Mouse (Mus musculus) forebrain, embryonic 13.5 days (tissue): ENCODE results near the gene Mylk. TPM values are rescaled to one million over a fixed set of nuclear protein-coding genes. Genes with fewer than 3 reads are reported as not detected.

Experiments
- ATAC-seq: fragments of 200-750 bp; cut with Nextera tagmentation; 2 replicates; pipeline ENCODE4 v1.8.0; 2017
- H3K27ac ChIP-seq: fragments of 300-500 bp; sonication (generic); 2 replicates; pipeline ENCODE4 v1.5.1; 2015; ENCODE audit warnings: inconsistent platforms, mild to moderate bottlenecking, moderate library complexity
- H3K27me3 ChIP-seq: fragments of 300-500 bp; sonication (generic); 2 replicates; pipeline ENCODE4 v1.6.1; 2015; ENCODE audit warnings: mild to moderate bottlenecking, inconsistent platforms
- H3K36me3 ChIP-seq: fragments of 300-500 bp; sonication (generic); 2 replicates; pipeline ENCODE4 v1.6.1; 2015; ENCODE audit warnings: mild to moderate bottlenecking, inconsistent platforms; ENCODE audit not compliant: poor library complexity, severe bottlenecking
- H3K4me1 ChIP-seq: fragments of 300-500 bp; sonication (generic); 2 replicates; pipeline ENCODE4 v1.6.1; 2015; ENCODE audit warnings: inconsistent platforms
- H3K4me2 ChIP-seq: fragments of 300-500 bp; sonication (generic); 2 replicates; pipeline ENCODE4 v1.6.1; 2015; ENCODE audit warnings: inconsistent platforms, mild to moderate bottlenecking, moderate library complexity
- H3K4me3 ChIP-seq: fragments of 300-500 bp; sonication (generic); 2 replicates; pipeline ENCODE4 v1.5.1; 2015; ENCODE audit warnings: mild to moderate bottlenecking, inconsistent platforms
- H3K9ac ChIP-seq: fragments of 300-500 bp; sonication (generic); 2 replicates; pipeline ENCODE4 v1.6.1; 2015; ENCODE audit warnings: mild to moderate bottlenecking, inconsistent platforms
- H3K9me3 ChIP-seq: fragments of 300-500 bp; sonication (generic); replicated peaks from 2 replicates; pipeline ENCODE4 v1.6.1; 2016; ENCODE audit warnings: inconsistent platforms
- WGBS: fragments of 180-500 bp; shearing (Covaris S2); methylation state at CpG from one replicate; pipeline ENCODE4 v1.1.7; 2015; 5-methylcytosine and 5-hydroxymethylcytosine counted together
- polyA plus RNA-seq: library from polyadenylated mRNA; unstranded; fragments of >200 nt; fragmentation: Nextera tagmentation; extraction: Ambion mirVana; gene quantifications from 2 replicates; pipeline ENCODE4 v1.2.1, GENCODE M21; 2015

Mylk gene
- polyA plus RNA-seq, 1 experiment from 2014 or later, result 3.7 TPM

- 3% methylated on average over 9 of the region's 10 CpGs for WGBS
- peak; percentile 58; the same call in 1 of the 2 replicates for ATAC-seq
- H3K36me3 ChIP-seq, result no peaks in the 10 kb centered on the region
- peaks cover 3% of the 10 kb centered on the region; the same call in 1 of the 2 replicates for H3K27me3 ChIP-seq
- H3K9me3 ChIP-seq, result no peaks in the 10 kb centered on the region
- no peak overlapping the region for H3K27ac ChIP-seq
- peaks cover 15% of the 10 kb centered on the region for H3K4me1 ChIP-seq
- H3K4me2 ChIP-seq, result peak overlapping the region; percentile 53
- H3K4me3 ChIP-seq, result peak overlapping the region; percentile 17
- peak overlapping the region; percentile 47; the same call in 1 of the 2 replicates for H3K9ac ChIP-seq
Measured at GRCm38 (mm10) chr16:35000923-35001560, 256.0 kb downstream of the Mylk start.

DNA sequence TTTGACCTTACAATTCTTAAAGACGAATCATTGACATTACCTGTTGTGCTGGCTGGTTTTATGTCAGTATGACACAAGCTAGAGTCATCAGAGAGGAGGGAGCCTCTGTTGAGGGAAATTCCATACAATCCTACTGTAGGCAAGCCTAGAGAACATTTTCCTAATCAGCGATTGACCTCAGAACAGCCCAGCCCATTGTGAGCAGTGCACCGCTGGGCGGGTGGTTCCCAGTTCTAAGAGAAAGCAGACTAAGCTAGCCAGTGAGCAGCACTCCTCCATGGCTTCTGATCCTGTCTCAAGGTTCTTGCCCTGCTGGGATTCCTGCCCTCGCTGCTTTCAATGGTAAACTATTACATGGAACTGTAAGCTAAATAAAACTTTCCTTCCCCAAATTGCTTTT lies 259.3 kb downstream of the Mylk start:
- peaks cover 3% of the 10 kb centered on the region; the same call in 1 of the 2 replicates for H3K27me3 ChIP-seq
- no peak overlapping the region for H3K27ac ChIP-seq
- no peak overlapping the region for H3K4me3 ChIP-seq
- ATAC-seq, result no peak
- H3K36me3 ChIP-seq, result no peaks in the 10 kb centered on the region
- H3K9ac ChIP-seq, result no peak overlapping the region
- 67% methylated on average over 5 of the region's 5 CpGs for WGBS
- peaks cover 13% of the 10 kb centered on the region for H3K4me1 ChIP-seq
- H3K4me2 ChIP-seq, result no peak overlapping the region
- H3K9me3 ChIP-seq, result no peaks in the 10 kb centered on the region

GRCm38 (mm10) chr16:35004756-35005155 lies 259.7 kb downstream of the Mylk start:
- Histone ChIP-seq H3K27me3 (peaks cover 3% of the 10 kb centered on the region; the same call in 1 of the 2 replicates), H3K9ac (no peak overlapping the region), H3K4me3 (no peak overlapping the region), H3K9me3 (no peaks in the 10 kb centered on the region), H3K27ac (no peak overlapping the region), H3K36me3 (no peaks in the 10 kb centered on the region), H3K4me2 (no peak overlapping the region), H3K4me1 (peaks cover 13% of the 10 kb centered on the region)
- ATAC-seq, result no peak
- WGBS, result 87% methylated on average over 2 of the region's 2 CpGs

DNA sequence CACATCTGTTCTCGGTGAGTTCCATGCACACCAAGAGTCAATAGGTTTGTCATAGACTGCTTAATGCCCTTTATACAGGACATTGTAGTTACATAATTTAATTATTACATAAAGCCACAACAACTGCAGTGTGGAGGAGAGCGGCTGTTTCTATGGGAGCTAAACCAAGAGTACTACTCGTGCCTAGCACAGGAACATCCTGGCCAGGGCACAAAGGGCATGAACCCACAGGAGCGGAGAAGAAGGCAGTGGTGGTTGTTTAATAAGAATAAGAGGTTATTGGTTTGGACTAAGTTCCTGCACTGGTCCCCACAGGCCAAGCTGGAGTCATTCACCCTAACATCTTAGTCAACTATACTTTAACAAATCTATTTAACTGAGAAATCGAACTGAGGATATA lies 261.2 kb downstream of the Mylk start:
- no peak overlapping the region for H3K4me3 ChIP-seq
- no peaks in the 10 kb centered on the region for H3K27me3 ChIP-seq
- ATAC-seq, result no peak
- no peaks in the 10 kb centered on the region for H3K9me3 ChIP-seq
- H3K36me3 ChIP-seq, result no peaks in the 10 kb centered on the region
- no peak overlapping the region for H3K27ac ChIP-seq
- no peak overlapping the region for H3K4me2 ChIP-seq
- H3K9ac ChIP-seq, result no peak overlapping the region
- H3K4me1 ChIP-seq, result peaks cover 8% of the 10 kb centered on the region
- 81% methylated on average over 5 of the region's 5 CpGs for WGBS

DNA sequence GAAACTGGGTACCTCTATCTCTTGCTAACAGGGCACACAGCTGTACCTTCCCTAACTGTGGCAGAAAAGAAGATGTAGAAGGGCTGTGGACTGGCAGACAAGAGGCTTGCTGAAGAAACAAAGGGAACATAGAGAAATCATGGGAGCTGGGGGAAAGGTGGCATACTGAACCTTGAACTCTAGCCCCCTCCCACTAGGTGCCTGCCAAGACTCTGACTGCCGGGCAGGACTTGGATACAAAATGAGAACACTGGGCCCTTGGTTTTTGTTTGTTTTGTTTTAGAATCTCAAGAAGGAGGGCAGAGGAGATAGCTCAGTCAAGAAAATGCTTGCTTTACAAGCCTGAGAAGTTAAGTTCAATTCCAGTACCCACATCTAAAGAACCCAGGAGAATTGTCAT lies 262.4 kb downstream of the Mylk start:
- WGBS, result 52% methylated on average over 1 of the region's 1 CpGs
- no peak overlapping the region for H3K4me2 ChIP-seq
- ATAC-seq, result no peak

DNA sequence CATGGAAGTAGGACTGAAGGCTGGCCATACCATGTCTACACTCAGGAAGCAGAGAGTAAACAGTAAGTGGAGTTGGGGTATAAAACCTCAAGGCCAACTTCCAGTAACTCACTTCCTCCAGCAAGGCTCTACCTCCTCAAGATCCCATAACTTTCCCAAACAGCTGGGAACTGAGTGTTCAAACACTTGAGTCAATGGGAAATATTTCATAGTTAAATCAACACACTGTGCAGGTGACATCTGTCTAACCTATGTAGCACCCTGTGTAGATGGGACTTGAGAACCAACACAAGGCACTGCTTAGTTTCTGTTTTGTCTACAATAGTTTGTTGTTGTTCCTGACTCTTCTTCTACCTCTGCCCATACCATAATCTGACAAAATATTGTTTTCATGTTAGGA lies 263.4 kb downstream of the Mylk start:
- H3K27ac ChIP-seq, result no peak overlapping the region
- no peak for ATAC-seq
- no peak overlapping the region for H3K4me3 ChIP-seq
- H3K4me2 ChIP-seq, result no peak overlapping the region
- no peaks in the 10 kb centered on the region for H3K9me3 ChIP-seq
- no peaks in the 10 kb centered on the region for H3K4me1 ChIP-seq
- H3K9ac ChIP-seq, result no peak overlapping the region
- H3K27me3 ChIP-seq, result no peaks in the 10 kb centered on the region
- no peaks in the 10 kb centered on the region for H3K36me3 ChIP-seq

More for the DNA sequence above, 262.4 kb downstream of the Mylk start:
- no peak overlapping the region for H3K27ac ChIP-seq
- no peaks in the 10 kb centered on the region for H3K4me1 ChIP-seq
- H3K4me3 ChIP-seq, result no peak overlapping the region
- H3K36me3 ChIP-seq, result no peaks in the 10 kb centered on the region
- H3K27me3 ChIP-seq, result no peaks in the 10 kb centered on the region
- H3K9ac ChIP-seq, result no peak overlapping the region
- H3K9me3 ChIP-seq, result no peaks in the 10 kb centered on the region

DNA sequence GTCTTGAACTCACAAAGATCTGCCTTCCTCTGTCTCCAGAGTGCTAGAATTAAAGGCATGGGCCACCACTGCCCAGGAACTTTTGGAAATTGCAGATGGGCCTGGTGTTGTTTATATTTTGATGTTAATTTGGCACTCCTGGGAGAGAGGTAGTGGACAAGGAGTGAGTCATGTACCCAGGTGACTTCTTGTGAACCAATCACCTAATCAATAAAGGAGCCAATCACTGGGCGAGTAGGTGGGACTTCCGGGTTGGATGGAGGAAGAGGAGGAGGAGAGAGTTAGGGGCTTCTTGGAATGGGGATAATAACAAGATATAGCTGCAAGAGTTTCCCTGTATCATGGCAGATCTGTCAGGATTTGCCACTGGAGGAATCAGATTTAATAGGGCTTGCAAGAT lies 268.5 kb downstream of the Mylk start:
- H3K27ac ChIP-seq, result no peak overlapping the region
- no peaks in the 10 kb centered on the region for H3K9me3 ChIP-seq
- no peaks in the 10 kb centered on the region for H3K36me3 ChIP-seq
- no peaks in the 10 kb centered on the region for H3K4me1 ChIP-seq
- no peak overlapping the region for H3K4me3 ChIP-seq
- WGBS, result 90% methylated on average over 2 of the region's 2 CpGs
- no peak for ATAC-seq
- H3K9ac ChIP-seq, result no peak overlapping the region
- no peak overlapping the region for H3K4me2 ChIP-seq
- peaks cover 21% of the 10 kb centered on the region for H3K27me3 ChIP-seq

DNA sequence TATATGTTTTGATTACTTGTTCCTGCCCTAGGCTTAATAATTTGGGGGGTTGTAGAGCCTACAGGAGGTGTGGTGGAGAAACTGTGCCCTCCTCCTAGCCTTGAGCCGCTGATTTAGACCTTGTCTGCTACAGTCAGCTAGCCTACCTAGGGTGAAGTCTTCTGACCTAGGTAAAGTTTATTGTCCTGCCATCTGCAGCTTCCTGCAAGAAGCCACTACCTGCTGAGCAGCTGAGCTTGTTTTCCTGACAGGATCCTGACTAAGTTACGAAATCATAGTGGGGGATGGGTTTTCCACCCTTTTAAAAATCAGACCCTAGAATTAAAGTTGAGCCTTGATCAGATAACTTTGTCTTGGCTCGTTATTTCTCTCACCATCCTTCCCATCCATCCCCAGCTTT lies 271.5 kb downstream of the Mylk start:
- no peak overlapping the region for H3K4me3 ChIP-seq
- no peak overlapping the region for H3K27ac ChIP-seq
- H3K9ac ChIP-seq, result no peak overlapping the region
- no peak for ATAC-seq
- H3K27me3 ChIP-seq, result peaks cover 44% of the 10 kb centered on the region
- no peaks in the 10 kb centered on the region for H3K4me1 ChIP-seq
- H3K4me2 ChIP-seq, result no peak overlapping the region
- H3K9me3 ChIP-seq, result no peaks in the 10 kb centered on the region
- WGBS, result 73% methylated on average over 3 of the region's 3 CpGs
- no peaks in the 10 kb centered on the region for H3K36me3 ChIP-seq

DNA sequence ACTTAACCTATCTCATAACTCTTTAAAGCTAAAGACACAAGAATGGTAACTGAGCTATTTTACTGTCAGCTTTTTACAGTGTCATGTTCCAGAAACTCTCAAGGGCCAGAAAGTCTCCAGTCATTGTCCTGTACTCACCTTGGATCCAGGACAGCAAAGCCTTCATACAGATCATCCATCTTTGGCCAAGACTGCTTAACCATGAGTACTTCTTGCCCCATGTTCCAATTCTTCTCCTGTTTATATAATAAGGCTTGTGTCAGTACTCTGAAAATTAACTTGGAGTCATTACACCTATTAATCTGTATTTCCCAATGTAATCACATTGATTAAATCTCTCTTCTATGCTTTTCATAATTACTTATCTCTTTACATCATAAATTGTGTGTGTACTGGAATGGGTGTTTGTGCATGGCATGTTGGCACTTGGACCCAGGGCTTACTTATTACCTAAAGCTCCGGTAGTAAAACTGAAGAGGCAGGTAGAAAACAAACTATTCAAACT lies 273.5 kb downstream of the Mylk start:
- ATAC-seq, result no peak
- 86% methylated on average over 1 of the region's 1 CpGs for WGBS
- no peak overlapping the region for H3K4me3 ChIP-seq
- no peaks in the 10 kb centered on the region for H3K9me3 ChIP-seq
- no peaks in the 10 kb centered on the region; the same call in 1 of the 2 replicates for H3K4me1 ChIP-seq
- H3K9ac ChIP-seq, result no peak overlapping the region
- no peaks in the 10 kb centered on the region for H3K36me3 ChIP-seq
- no peak overlapping the region for H3K27ac ChIP-seq
- peaks cover 44% of the 10 kb centered on the region for H3K27me3 ChIP-seq
- no peak overlapping the region for H3K4me2 ChIP-seq

DNA sequence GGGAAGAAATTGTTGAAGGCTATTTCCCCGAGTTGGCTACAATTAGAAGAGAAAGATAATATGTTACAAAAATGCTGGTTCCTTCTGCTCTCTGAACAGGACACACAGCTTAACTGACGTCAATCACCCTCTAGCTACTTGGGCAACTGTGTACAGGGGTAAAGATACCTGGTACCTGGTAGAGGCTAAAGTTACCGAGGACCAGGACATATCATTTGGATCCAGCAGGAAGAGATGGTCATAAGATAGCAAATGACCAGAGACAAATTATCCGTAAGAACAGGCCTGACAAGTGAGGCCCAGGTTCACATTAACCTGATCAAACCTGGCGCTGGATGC lies 276.9 kb downstream of the Mylk start:
- no peaks in the 10 kb centered on the region for H3K9me3 ChIP-seq
- peaks cover 3% of the 10 kb centered on the region; the same call in 1 of the 2 replicates for H3K4me1 ChIP-seq
- 51% methylated on average over 5 of the region's 5 CpGs for WGBS
- peak overlapping the region; percentile 92 for H3K4me3 ChIP-seq
- H3K4me2 ChIP-seq, result peak overlapping the region; percentile 68
- ATAC-seq, result no peak
- no peak overlapping the region for H3K9ac ChIP-seq
- H3K27me3 ChIP-seq, result peaks cover 36% of the 10 kb centered on the region
- no peak overlapping the region for H3K27ac ChIP-seq
- H3K36me3 ChIP-seq, result peaks cover 4% of the 10 kb centered on the region; the same call in 1 of the 2 replicates

- Histone ChIP-seq H3K36me3 (peaks cover 4% of the 10 kb centered on the region; the same call in 1 of the 2 replicates), H3K9ac (peak within 1 kb of the TSS; percentile 91), H3K9me3 (no peaks in the 10 kb centered on the region), H3K4me3 (peak within 1 kb of the TSS; percentile 92), H3K27me3 (peaks cover 33% of the 10 kb centered on the region), H3K27ac (peak within 1 kb of the TSS; percentile 57), H3K4me2 (peak within 1 kb of the TSS; percentile 68), H3K4me1 (peaks cover 3% of the 10 kb centered on the region; the same call in 1 of the 2 replicates)
- peak; percentile 98 for ATAC-seq
- WGBS, result under 1% methylated on average over 41 of the region's 97 CpGs
Measured at GRCm38 (mm10) chr16:35022242-35023137, 277.5 kb downstream of the Mylk start, which contains the start of gene Hacd2. Gene Hacd2 (plus strand): TSS chr16:35022428.

GRCm38 (mm10) chr16:35023138-35023735 lies 278.2 kb downstream of the Mylk start:
- H3K4me2 ChIP-seq, result peak overlapping the region; percentile 68
- peaks cover 4% of the 10 kb centered on the region; the same call in 1 of the 2 replicates for H3K36me3 ChIP-seq
- WGBS, result 6% methylated on average over 8 of the region's 8 CpGs
- peaks cover 27% of the 10 kb centered on the region for H3K27me3 ChIP-seq
- peak overlapping the region; percentile 91 for H3K9ac ChIP-seq
- no peak for ATAC-seq
- H3K4me3 ChIP-seq, result peak overlapping the region; percentile 92
- H3K4me1 ChIP-seq, result peaks cover 3% of the 10 kb centered on the region; the same call in 1 of the 2 replicates
- no peaks in the 10 kb centered on the region for H3K9me3 ChIP-seq
- H3K27ac ChIP-seq, result peak overlapping the region; percentile 57; the same call in 1 of the 2 replicates
